In the genomic region with DNA sequence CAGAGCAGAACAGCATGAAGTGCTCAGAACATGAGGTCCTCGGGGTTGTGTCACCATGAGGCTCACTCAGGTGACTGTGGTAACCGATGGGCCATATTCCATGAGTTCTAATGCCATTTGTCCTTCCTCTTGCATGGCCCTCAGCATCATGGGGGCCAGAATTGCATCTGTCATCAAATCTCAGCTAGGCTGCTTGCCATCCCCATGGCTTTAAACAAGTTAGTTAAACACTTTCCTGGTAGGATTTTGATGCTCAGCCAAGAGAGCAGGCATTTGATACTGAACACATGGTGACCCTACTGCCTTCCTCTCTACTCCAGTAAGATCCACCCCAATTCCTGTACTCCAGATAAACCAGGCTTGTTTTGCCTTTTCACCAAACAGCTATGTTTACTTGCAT, we compare ENCODE assay signal across 18 mouse cellular contexts.
DNase-seq lines count a peak whose midpoint lies in the region; TF ChIP-seq lines count a peak whose summit lies in the region.
"Had no signal": no experiment of that assay in that cellular context is flagged by ENCODE, and none has a peak within 500 bp of the region (broad histone marks: within the 10 kb centered on the region; RNA-seq: fewer than 3 reads in every experiment).

No protein-coding gene starts in this region.

- H3K4me3 ChIP-seq in thymus, adult 2 months (ENCODE audit: control insufficient read depth, insufficient read depth, low read length) = no peak overlapping the region
- H3K4me3 ChIP-seq: embryonic facial prominence, embryonic 10.5 days; forebrain, embryonic 13.5 days; gastrocnemius, adult 2 months; heart, embryonic 12.5 days; hindbrain, embryonic 10.5 days; hindbrain, embryonic 15.5 days had no signal

- TF ChIP-seq POLR2A in brain, embryonic 14.5 days (IDR thresholded peaks at IDR 0.05; ENCODE audit: borderline replicate concordance, extremely low read depth, insufficient read depth, insufficient read length, poor library complexity, severe bottlenecking) = no peak
- TF ChIP-seq POLR2A in thymus, adult 2 months (IDR thresholded peaks at IDR 0.05; ENCODE audit: control insufficient read depth, extremely low read depth, insufficient read depth, low read length, poor library complexity) = no peak

- no peak for TF ChIP-seq CTCF in brain, embryonic 14.5 days (IDR thresholded peaks at IDR 0.05; ENCODE audit: borderline replicate concordance, extremely low read depth, insufficient read depth, insufficient read length)
- no peak for TF ChIP-seq CTCF in thymus, adult 2 months (IDR thresholded peaks at IDR 0.05; ENCODE audit: borderline replicate concordance, control insufficient read depth, extremely low read depth, insufficient read depth, low read length, poor library complexity)

- H3K27ac ChIP-seq in thymus, adult 2 months (ENCODE audit: control insufficient read depth, insufficient read depth, low read length) = no peak overlapping the region
- H3K27ac ChIP-seq: embryonic facial prominence, embryonic 10.5 days; forebrain, embryonic 13.5 days; gastrocnemius, adult 2 months; hindbrain, embryonic 10.5 days; hindbrain, embryonic 15.5 days had no signal

- H3K36me3 ChIP-seq in thymus, adult 2 months (ENCODE audit: control insufficient read depth, insufficient read depth, low read length) = no peaks in the 10 kb centered on the region
- H3K36me3 ChIP-seq: embryonic facial prominence, embryonic 10.5 days; heart, embryonic 12.5 days; hindbrain, embryonic 10.5 days; hindbrain, embryonic 15.5 days had no signal

- H3K27me3 ChIP-seq in thymus, adult 2 months (ENCODE audit: control insufficient read depth, insufficient read depth, low read length) = no peaks in the 10 kb centered on the region
- H3K27me3 ChIP-seq: CH12.LX; forebrain, embryonic 13.5 days; heart, embryonic 12.5 days; hindbrain, embryonic 15.5 days; Patski had no signal

- intact Hi-C loops in left cerebral cortex, postnatal 4 days (cut with DNase I) = no loop called here
- intact Hi-C loops in left cerebral cortex, postnatal 25 days (cut with DNase I) = no loop called here

- no peaks in the 10 kb centered on the region for H3K4me1 ChIP-seq in thymus, adult 2 months (replicated peaks; ENCODE audit: control insufficient read depth, insufficient read depth, low read length)
- H3K4me1 ChIP-seq: embryonic facial prominence, embryonic 10.5 days; forebrain, embryonic 13.5 days; heart, embryonic 12.5 days; hindbrain, embryonic 10.5 days; hindbrain, embryonic 15.5 days had no signal

- 80% methylated on average over 2 of the region's 2 CpGs for WGBS in thymus, adult 2 months

- DNase-seq in left cerebral cortex, postnatal 4 days = peak; percentile 1
- DNase-seq in left cerebral cortex, postnatal 25 days (ENCODE audit: low spot score in 2 of 2) = no peak
- peak; percentile 3 for DNase-seq in brain, embryonic 14.5 days (ENCODE audit: low read depth)
- DNase-seq in cerebellum, adult 8-10 months = peak; percentile 6
- peak; percentile 7 to 41 for DNase-seq in cerebellum, postnatal 14 days
- DNase-seq in thymus, adult 2 months = no peak
- DNase-seq in urinary bladder, postnatal 4 days (ENCODE audit: low spot score in 2 of 2) = no peak
- DNase-seq: adrenal gland, postnatal 14 days; forebrain, postnatal 0 days; gastrocnemius, adult 2 months; gastrocnemius, postnatal 25 days had no signal

Comparison
In these comparisons a context has a peak if more than half of its experiments do, and no peak if none do; other contexts are left out.
1. DNase-seq: peak in left cerebral cortex, postnatal 4 days (single experiment), brain, embryonic 14.5 days (single experiment), cerebellum, adult 8-10 months (single experiment) and cerebellum, postnatal 14 days (2 of 2); none in left cerebral cortex, postnatal 25 days (0 of 2), thymus, adult 2 months (single experiment) and urinary bladder, postnatal 4 days (0 of 2).